In the genomic region with DNA sequence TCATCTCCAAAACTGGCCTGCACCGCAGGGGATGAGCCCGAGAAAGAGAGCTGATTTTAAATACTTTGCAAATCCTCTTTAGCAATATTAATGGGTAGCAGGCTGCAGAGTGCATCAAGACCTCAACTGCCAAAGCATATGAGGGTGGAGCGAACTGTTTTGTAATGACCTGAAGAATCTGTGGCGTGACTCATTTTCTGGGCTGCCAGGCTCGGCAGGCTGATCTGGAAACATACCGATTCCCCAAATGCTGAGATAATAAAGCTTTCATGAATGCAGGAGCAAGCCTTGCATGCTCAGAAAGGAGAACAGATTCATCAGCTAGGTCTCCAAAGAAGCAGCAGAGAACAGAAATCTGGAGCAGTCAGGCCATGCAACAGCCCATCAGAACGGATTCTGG, we compare ENCODE assay signal across 11 mouse cellular contexts.
DNase-seq lines count a peak whose midpoint lies in the region; ATAC-seq and TF ChIP-seq lines count a peak whose summit lies in the region.
"Had no signal": no experiment of that assay in that cellular context is flagged by ENCODE, and none has a peak within 500 bp of the region (broad histone marks: within the 10 kb centered on the region; RNA-seq: fewer than 3 reads in every experiment).

No protein-coding gene starts in this region.

- no peak for ATAC-seq in inflammation-experienced regulatory T-cells, adult 6 months
- ATAC-seq: Patski had no signal

- no peak overlapping the region for H3K4me3 ChIP-seq in lung, adult 2 months (replicated peaks; ENCODE audit: extremely low read depth, low read depth, low read length)
- H3K4me3 ChIP-seq: erythroblast, embryonic 14.5 days; hindbrain, embryonic 12.5 days had no signal

- H3K4me1 ChIP-seq in lung, adult 2 months (ENCODE audit: control insufficient read depth, insufficient read depth, low read length) = no peaks in the 10 kb centered on the region
- H3K4me1 ChIP-seq: hindbrain, embryonic 12.5 days had no signal

- intact Hi-C loops in gastrocnemius, postnatal 14 days (cut with DNase I; ENCODE audit: low total_unique reads) = no loop called here

- 70% methylated on average over 7 of the region's 7 CpGs for WGBS in lung, adult 2 months

- TF ChIP-seq POLR2A in lung, adult 2 months (IDR thresholded peaks at IDR 0.05; ENCODE audit: borderline replicate concordance, extremely low read depth, low read depth, low read length) = no peak

- TF ChIP-seq CTCF in lung, adult 2 months (IDR thresholded peaks at IDR 0.05; ENCODE audit: insufficient read depth, low read length) = no peak

- peak; percentile 17 to 23 for DNase-seq in lung, adult 18-20 months
- DNase-seq in lung, adult 2 months = no peak
- DNase-seq in adrenal gland, postnatal 25 days = peak; percentile 13
- peak; percentile 47 for DNase-seq in gastrocnemius, postnatal 14 days
- DNase-seq in skeletal muscle tissue, adult 2 months (ENCODE audit: low read depth, low spot score) = peak; percentile 67
- DNase-seq in ovary, postnatal 36 days (ENCODE audit: low spot score) = no peak
- DNase-seq: thymus, postnatal 25 days had no signal

Comparison
In these comparisons a context has a peak if more than half of its experiments do, and no peak if none do; other contexts are left out.
1. DNase-seq: peak in lung, adult 18-20 months (2 of 2), adrenal gland, postnatal 25 days (single experiment), gastrocnemius, postnatal 14 days (single experiment) and skeletal muscle tissue, adult 2 months (single experiment); none in lung, adult 2 months (single experiment) and ovary, postnatal 36 days (single experiment).